Mouse (Mus musculus) gonadal fat pad, adult 2 months (tissue): Measurements from ENCODE around the gene Edem3. TPM values are rescaled to one million over a fixed set of nuclear protein-coding genes. Genes with fewer than 3 reads are reported as not detected.
"Not testable (repeated sequence)": the region's sequence is repeated elsewhere in the genome, so short reads cannot be mapped to it uniquely, and the experiment has no call there.

Experiments
- DNase-seq: peaks from one replicate; pipeline ENCODE4 v3.0.0-alpha.2; 2012; ENCODE audit warnings: low read depth
- polyA plus RNA-seq: library from polyadenylated mRNA; depleted of rRNA; stranded (reverse); fragments of >200 nt; gene quantifications from 2 replicates; pipeline ENCODE4 v1.2.3, GENCODE M21; 2012

The Edem3 gene
- polyA plus RNA-seq, 1 experiment: 8.8 TPM

GRCm38 (mm10) chr1:151749894-151750293 lies 5.3 kb upstream of the Edem3 start:
- not testable (repeated sequence) for DNase-seq

DNA sequence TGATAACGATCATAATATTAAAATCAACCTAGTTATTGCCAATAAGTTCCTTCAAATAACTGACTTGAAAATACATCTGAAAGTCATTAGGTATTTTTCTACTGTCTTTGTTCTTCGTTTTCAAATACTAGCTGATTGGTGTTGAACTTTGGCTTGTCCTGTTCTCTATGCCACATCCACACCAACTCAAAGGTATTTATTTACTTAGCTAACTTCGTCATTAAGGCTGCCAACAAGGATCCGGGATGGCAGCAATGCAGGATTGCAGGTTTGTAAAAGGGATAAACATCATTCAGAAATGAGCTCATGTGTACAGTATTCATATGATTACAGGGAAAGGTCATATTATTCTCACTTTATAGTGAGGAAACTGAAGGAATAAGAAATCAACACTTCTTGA lies 2.2 kb upstream of the Edem3 start:
- no peak for DNase-seq

GRCm38 (mm10) chr1:151753374-151753929 lies 1.7 kb upstream of the Edem3 start:
- no peak for DNase-seq

DNA sequence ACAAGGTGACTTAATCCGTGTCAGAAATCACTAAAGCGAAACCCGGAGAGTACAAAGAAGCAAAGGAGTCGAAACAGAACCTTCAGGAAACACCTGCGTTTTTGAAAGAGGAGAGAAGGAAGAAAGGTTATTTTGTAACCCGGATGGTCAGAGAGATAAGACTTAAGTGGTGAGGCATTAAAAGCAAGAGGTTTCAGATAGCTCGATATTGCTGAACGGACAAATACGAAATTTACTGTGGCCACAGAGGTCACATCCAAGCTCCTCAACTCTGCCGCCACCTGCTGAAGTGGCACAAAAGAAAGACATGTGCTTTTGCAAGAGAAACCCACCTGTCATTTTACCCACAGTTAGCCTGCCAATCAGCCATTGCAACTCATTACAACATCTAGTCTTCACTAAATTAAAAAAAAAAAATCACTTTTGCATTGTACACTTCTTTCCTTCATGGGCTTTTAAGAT lies 1.1 kb upstream of the Edem3 start:
- DNase-seq: no peak

- DNase-seq: no peak
Observed at GRCm38 (mm10) chr1:151755660-151756424, 671 bp downstream of the Edem3 start.

DNA sequence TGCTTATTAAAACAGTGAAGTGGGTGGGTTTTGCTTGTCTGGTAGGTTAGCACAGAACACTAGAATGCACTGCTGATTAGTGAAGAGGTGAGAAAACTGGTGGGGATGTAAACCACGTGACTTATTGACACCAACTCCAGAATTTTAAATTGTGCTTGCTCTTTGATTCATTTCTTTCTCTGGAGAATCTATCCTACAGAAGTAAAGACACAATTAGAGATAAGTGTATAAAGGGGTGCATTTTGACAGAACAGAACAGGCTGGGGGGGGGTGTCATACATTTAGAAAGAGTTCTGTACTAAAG lies 1.2 kb downstream of the Edem3 start:
- no peak for DNase-seq

GRCm38 (mm10) chr1:151758301-151758700 lies 3.1 kb downstream of the Edem3 start:
- DNase-seq: no peak

- no peak for DNase-seq
Observed at GRCm38 (mm10) chr1:151758991-151759390, 3.8 kb downstream of the Edem3 start.

DNA sequence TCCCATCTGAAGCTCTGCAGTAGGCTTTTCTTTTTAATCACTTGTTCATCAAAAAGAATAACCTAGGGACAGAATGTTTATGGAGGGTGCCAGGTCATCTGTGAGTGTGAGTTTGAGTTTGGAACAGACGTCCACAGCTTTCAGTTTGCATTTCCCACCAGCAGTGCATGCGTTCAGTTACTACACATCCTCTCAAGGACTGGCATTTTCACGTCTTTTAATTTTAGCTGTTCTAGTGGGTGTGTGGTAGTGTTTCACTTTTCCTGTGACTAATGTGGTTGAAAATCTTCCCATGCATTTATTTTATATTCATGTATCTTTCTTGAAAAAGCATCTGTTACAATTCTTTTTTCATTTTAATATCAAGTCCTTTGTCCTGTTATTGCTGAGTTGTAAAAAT lies 9.1 kb downstream of the Edem3 start:
- no peak for DNase-seq

DNA sequence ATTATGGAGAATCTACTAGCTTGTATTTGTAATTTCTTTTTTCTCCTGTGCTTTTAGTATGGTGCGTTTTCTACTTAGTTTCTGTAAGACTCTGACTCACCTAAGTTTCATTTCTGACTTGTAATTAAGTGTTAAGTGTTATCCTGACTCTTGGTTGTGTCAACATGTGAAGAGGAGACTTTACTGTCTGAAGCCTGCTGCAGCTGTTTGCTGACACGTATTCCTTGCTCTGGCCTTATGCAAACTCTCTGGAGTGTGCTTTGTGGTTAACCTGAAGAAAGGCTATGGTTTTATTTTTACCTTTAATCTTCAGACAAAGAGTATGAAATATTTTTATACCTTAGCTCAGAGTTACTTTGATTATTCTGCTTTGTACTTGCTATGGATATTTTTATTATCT lies 11.0 kb downstream of the Edem3 start:
- no peak for DNase-seq

- no peak for DNase-seq
Observed at GRCm38 (mm10) chr1:151766976-151767654, 11.9 kb downstream of the Edem3 start.

- no peak for DNase-seq
Observed at GRCm38 (mm10) chr1:151769200-151769913, 14.2 kb downstream of the Edem3 start.

- no peak for DNase-seq
Observed at GRCm38 (mm10) chr1:151777616-151778015, 22.4 kb downstream of the Edem3 start.

DNA sequence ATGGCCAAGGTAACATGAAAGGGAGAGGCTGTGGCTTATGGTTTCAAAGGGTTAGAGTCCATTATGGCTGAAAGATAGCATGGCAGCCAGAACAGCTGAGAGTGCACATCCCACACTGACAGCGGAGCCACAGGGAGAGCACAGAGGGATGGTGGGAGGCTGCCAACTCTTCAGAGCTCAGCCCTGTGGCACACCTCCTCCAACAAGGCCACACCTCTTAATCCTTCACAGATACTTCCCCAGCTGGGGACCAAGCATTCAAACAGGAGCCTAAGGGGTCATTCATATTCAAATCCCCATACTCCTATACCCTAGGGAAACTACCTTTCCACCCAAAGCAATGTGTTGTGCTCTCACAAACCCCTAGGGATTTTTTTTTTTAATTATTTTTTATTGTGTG lies 23.4 kb downstream of the Edem3 start:
- DNase-seq: no peak

GRCm38 (mm10) chr1:151779306-151779705 lies 24.1 kb downstream of the Edem3 start:
- no peak for DNase-seq

DNA sequence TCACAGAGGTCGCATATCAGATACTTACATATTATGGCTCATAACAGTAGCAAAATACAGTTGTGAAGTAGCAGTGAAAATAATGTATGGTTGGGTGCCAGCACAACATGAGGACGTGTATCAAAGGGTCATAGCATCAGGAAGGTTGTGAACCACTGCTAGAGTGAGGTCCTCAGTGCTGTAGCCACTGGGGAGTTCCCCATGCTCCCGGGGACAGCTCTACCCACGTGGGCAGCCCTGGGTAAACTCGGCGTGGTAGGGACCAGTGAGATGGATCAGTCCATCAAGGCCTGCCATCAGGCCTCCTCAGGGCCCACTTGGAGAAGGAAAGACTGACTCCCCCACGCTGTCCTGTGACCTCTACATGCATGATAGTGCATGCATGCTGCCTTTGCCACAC lies 26.3 kb downstream of the Edem3 start:
- DNase-seq: no peak

- DNase-seq: no peak
Observed at GRCm38 (mm10) chr1:151783403-151783802, 28.2 kb downstream of the Edem3 start.

DNA sequence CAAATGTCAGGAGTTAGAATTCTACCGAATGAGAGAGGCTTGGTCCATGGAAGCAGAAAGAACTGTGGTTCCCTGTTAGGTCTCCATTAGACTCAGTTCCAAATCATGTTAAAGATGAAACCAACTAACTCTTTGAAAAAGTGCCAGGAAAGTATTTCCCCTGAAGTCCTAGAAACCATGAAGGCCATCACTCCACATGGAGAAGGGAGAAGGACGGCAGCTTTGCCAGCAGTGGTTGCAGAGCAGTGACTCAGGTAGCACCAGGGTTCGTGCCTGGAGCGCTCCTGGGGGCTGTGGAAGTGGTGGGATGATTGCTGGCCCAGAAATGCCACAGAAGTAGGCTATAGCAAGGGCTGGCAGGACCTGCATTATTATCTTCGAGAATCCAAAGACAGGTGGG lies 31.2 kb downstream of the Edem3 start:
- DNase-seq: no peak

- DNase-seq: no peak
Observed at GRCm38 (mm10) chr1:151789136-151789535, 34.0 kb downstream of the Edem3 start.

DNA sequence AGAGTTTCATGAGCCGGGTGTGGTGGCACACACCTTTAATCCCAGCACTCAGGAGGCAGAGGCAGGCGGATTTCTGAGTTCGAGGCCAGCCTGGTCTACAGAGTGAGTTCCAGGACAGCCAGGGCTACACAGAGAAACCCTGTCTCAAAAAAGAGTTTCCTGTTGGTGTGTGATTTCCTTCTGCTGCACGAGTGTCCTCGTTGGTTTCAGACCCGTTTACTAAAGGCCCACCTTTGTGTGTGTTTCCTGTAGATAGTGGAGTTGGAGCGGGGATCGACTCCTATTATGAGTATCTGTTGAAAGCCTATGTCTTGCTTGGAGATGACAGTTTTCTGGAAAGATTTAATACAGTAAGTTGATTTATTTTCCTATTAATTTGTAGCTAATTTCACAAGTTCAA lies 36.9 kb downstream of the Edem3 start:
- not testable (repeated sequence) for DNase-seq

DNA sequence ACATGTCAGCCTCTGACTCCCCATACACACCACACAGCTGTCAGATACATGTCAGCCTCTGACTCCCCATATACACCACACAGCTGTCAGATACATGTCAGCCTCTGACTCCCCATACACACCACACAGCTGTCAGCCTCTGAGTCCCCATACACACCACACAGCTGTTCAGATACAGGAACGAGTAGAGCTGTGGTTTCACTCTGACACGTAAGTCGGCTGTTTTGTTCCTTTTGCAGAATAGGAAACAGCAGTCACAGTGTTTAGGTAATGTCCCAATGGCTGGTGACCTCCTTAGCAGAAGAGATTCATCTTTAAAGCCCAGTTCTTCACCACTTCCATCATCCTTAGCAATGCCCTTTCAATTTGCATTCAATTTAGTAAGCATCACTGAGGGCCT lies 47.6 kb downstream of the Edem3 start:
- not testable (repeated sequence) for DNase-seq

DNA sequence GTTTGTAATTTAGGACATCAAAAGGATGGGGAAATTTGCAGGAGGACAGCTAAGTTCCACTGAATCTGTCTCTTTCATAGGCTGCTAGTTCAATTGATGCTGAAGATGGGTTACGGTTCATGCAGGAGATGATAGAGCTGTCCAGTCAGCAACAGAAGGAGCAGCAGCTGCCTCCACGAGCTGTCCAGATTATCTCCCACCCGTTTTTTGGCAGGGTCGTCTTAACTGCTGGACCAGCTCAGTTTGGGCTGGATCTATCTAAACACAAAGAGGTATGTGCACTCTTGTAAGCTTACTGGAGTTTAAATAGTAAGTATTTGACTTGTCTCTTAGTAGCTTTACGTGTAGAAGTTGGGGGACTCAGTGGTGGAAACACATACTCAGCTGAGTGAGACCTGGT lies 52.1 kb downstream of the Edem3 start:
- DNase-seq: no peak
